Mouse (Mus musculus) embryonic fibroblast, embryonic 13.5 days (primary cell): Measurements from ENCODE around the gene Camta1. TPM values are rescaled to one million over a fixed set of nuclear protein-coding genes. Genes with fewer than 3 reads are reported as not detected.
A peak's percentile ranks its signal among the peaks of the same experiment; 100 is the strongest.

Experiments used
- H3K27ac ChIP-seq: 2 replicates; pipeline ENCODE4 v1.5.1; 2012; ENCODE audit warnings: low read length, control low read depth, inconsistent platforms; ENCODE audit not compliant: insufficient read depth
- H3K4me1 ChIP-seq: 2 replicates; pipeline ENCODE4 v1.6.1; 2011; ENCODE audit warnings: low read length; ENCODE audit not compliant: control insufficient read depth, insufficient read depth
- H3K4me3 ChIP-seq: 2 replicates; pipeline ENCODE4 v1.5.1; 2011; ENCODE audit warnings: mild to moderate bottlenecking, control low read depth, low read length; ENCODE audit not compliant: insufficient read depth
- CTCF ChIP-seq: IDR thresholded peaks from 2 replicates; pipeline ENCODE4 v1.5.1; 2011; ENCODE audit warnings: mild to moderate bottlenecking, control low read depth, low read length, moderate library complexity, borderline replicate concordance; ENCODE audit not compliant: insufficient read depth
- POLR2A ChIP-seq: IDR thresholded peaks from 2 replicates; pipeline ENCODE4 v1.6.1; 2011; ENCODE audit warnings: low read depth, mild to moderate bottlenecking, control low read depth, low read length, moderate library complexity
- polyA plus RNA-seq: library from polyadenylated mRNA; stranded (reverse); fragments of >200 nt; gene quantifications from 2 replicates; pipeline ENCODE4 v1.2.4, GENCODE M21; 2011; ENCODE audit warnings: low read depth; ENCODE audit not compliant: missing spikeins, insufficient read length

The Camta1 gene
- polyA plus RNA-seq, 1 experiment = 53.4 TPM

DNA sequence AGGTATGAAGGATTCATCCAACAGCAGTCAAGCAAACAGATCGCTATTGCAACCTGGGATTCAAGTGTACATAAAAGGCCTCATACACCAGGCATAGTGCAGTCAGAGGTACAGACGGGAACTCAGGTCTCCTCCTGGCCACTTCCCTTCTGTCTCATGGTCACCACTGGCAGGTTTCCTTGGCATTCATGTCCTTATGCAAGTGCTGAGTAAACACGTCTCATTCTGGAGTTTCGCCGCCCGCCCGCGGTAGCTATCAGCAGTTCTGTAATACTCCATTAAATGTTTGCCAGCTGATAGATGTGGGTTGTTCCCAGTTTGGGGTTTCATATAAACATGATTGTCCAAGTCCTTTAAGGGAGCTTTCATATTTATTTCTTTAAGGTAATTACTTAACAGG lies 94.3 kb downstream of the Camta1 start:
- TF ChIP-seq CTCF (no peak), POLR2A (no peak)
- no peaks in the 10 kb centered on the region for H3K4me1 ChIP-seq
- H3K4me3 ChIP-seq = no peak overlapping the region
- H3K27ac ChIP-seq = no peak overlapping the region

DNA sequence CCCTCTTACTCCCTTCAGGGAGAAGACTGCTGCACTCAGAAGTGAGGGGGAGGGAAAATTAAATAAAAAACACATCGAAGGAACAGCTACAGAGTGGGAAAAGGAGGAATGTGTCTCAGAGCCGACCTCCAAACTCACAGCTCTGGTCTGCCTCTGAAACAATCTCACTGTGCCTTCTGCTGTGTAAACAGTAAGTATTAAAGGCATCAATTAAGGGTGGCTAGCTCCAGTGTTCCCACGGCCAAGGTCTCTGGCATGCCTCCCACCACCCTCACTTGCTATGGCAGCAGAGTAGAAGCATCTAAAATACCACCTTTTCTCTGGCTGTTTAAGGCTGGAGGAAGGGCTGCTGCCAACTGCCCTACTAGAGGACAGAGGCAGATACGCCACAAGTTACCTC lies 96.3 kb downstream of the Camta1 start:
- Histone ChIP-seq H3K27ac (no peak overlapping the region), H3K4me3 (no peak overlapping the region), H3K4me1 (no peaks in the 10 kb centered on the region)
- TF ChIP-seq POLR2A (no peak), CTCF (no peak)

DNA sequence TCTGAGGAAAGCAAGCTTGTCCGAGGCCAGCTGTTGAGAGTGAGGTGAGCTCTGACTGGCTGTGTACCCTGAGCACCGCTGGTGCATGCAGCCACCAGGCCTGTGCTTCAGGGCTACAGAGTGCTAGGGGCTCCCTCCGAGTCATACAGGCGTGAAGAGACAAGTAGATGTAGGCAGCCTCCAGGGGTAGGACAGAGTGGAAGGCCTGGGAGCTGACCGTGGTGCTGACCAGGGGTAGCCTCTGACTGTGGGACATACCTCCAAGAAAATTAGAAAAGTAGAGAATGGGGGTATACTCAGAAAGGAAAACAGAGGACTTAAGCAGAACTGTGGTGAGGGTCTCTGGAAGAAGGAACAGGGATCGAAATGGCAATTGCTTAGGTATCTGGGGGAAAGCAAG lies 97.7 kb downstream of the Camta1 start:
- Histone ChIP-seq H3K4me3 (no peak overlapping the region), H3K27ac (no peak overlapping the region), H3K4me1 (no peaks in the 10 kb centered on the region)
- TF ChIP-seq POLR2A (no peak), CTCF (no peak)

DNA sequence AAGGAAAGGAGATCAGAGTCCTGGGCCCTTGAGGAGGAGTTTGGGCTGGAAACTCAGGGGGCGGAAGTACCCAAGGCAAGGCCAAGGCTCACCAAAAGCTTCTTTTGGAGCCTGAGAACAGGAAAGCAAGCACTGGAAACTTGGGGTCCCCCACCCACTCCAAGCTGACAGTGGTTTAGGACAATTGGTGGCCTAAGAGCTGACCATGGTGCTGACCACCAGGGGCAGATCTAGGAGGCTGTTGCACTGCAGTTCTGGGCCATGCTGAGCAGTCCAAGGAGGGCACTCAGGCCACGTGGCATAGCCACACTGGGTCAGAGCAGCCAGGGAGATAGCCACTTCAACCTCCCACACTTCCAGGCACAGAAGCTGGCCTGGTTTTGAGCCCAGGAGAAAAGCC lies 102.6 kb downstream of the Camta1 start:
- Histone ChIP-seq H3K4me1 (no peaks in the 10 kb centered on the region), H3K27ac (no peak overlapping the region), H3K4me3 (no peak overlapping the region)
- TF ChIP-seq CTCF (no peak), POLR2A (no peak)

DNA sequence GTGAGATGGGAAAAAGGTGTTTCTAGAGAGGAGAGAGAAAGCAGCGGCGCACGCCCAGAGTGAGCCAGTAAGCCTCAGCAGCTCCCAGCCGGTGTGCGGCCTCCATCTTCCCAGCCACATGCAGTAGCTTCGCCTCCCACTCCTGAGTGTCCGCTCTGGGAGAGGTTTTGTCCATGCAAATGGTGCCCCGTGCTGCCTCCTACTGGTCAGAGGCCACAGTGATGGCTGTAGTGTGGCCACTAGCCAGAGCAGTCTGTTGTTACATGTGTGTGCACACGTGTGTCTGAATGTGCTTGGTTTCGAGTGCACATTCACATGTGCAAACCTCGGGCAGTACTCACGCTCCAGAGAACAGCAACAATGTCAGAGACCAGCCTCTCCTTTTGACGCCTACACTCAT lies 103.3 kb downstream of the Camta1 start:
- Histone ChIP-seq H3K4me1 (no peaks in the 10 kb centered on the region), H3K4me3 (no peak overlapping the region), H3K27ac (no peak overlapping the region)
- TF ChIP-seq POLR2A = no peak
- TF ChIP-seq CTCF = 0 out of 2 replicates have a peak, but pooled peaks have one; percentile 5

DNA sequence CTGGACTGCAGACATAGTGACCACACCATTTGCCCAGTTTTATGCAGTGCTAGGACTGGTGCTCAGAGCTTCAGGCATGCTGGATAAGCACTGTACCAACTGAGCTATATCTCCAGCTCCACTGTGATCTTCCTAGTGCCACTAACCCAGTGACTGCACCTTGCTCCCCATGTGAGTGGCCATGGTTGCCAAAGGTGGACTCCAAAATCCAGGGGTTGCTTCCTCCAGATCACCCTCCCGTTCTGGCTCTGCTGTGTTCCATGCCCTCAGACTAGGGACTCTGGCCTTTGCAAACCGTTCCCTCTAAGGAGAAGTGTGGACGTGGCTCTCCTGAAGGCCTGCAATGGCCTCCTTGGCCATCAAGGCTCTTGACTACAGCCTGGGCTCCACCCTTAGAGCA lies 104.4 kb downstream of the Camta1 start:
- TF ChIP-seq CTCF (no peak), POLR2A (no peak)

DNA sequence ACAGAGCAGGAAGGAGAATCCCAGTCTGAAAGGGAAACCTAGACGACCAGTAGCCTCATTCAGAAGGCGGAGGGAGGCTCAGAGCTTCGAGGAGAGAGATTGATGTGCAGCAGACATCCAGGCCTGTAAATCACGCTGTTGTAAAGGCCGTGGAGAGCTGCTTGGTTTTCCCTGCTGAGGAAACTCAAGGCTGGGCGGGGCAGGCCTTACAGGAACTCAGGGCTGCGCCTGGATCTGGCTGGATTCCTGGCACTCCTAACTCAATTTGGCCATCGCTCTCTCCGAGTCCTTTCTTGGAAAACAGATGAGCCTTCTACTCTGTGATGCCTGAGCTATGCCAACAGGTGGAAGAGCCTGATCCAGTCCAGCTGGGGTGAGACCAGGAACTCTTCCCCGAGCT lies 105.3 kb downstream of the Camta1 start:
- Histone ChIP-seq H3K27ac (no peak overlapping the region), H3K4me3 (no peak overlapping the region), H3K4me1 (no peaks in the 10 kb centered on the region)
- TF ChIP-seq POLR2A = no peak
- TF ChIP-seq CTCF = no peak

More for the DNA sequence above, 104.4 kb downstream of the Camta1 start:
- Histone ChIP-seq H3K4me1 (no peaks in the 10 kb centered on the region), H3K27ac (no peak overlapping the region), H3K4me3 (no peak overlapping the region)

DNA sequence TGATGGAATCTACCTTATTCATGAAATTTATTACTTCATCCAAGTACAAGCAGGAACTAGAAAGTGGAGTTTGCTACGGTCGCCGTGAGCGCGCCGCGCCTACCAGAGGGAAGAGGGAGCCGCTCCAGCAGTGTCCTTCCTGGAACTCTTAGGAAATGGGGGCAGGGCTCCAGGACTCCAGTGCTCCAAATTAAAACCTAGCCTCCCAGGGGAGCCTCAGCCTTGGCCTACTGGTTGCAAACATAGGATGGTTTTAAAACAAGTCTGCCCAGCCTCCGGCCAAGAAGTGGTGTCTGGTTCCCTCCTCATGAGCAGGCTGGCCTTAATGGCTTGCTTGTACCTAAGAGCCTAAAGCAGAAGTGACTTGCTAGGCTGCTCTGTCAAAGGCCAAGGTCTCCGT lies 108.4 kb downstream of the Camta1 start:
- no peak overlapping the region for H3K4me3 ChIP-seq
- TF ChIP-seq CTCF (no peak), POLR2A (no peak)
- H3K4me1 ChIP-seq = no peaks in the 10 kb centered on the region
- H3K27ac ChIP-seq = no peak overlapping the region

DNA sequence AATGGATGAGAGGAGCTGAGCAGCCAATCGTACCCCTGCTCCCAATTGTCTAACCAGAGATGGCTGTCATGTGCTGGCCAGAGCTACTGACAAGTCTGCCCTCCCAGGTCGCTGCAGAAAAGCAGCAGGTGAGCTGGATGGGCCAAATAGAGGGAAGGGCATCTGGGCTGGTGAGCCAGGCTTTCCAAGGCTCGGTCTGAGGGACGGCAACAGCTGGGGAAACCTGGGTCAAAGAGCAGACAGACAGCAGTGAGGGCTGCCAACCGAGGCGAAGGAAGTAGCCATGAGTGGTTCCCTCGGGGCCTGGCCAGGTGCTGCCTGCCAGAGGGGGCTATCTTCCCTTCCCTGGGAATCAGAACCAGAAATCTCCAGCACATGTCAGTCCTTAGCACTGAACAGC lies 109.1 kb downstream of the Camta1 start:
- Histone ChIP-seq H3K4me3 (no peak overlapping the region), H3K4me1 (no peaks in the 10 kb centered on the region), H3K27ac (no peak overlapping the region)
- TF ChIP-seq POLR2A = no peak
- TF ChIP-seq CTCF = no peak

DNA sequence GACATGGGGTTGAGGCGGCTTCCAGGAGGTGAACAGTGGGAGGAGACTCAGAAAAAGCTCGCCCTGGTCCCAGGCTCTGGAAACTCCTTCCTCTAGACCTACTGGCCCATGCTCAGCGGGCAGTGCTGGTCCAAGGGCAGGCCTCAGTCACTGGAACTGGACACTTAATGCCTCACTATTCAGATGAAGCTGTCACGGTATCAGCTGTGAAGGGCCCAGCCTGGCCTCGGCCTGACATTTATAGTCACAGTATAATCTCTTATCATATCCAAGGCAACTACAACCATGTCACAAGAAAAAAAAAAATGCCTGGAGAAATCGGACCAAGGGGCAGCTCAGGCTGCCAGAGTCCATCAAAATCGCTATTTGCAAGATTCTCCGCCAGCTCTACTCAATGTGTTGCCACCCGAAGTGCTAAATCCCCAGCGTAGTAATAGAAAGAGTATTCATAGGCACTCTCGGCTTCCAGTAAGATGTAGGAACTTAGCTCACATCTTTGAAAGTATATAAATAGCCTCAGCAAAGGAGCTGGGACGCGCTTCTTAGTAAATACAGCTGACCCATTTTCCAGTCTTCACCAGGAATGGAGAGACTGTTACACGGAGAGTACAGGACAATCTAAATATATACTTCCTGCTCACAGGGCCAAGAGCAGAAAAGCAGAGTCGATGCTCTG lies 110.3 kb downstream of the Camta1 start:
- no peaks in the 10 kb centered on the region for H3K4me1 ChIP-seq
- TF ChIP-seq CTCF = no peak
- no peak overlapping the region for H3K4me3 ChIP-seq
- H3K27ac ChIP-seq = no peak overlapping the region

DNA sequence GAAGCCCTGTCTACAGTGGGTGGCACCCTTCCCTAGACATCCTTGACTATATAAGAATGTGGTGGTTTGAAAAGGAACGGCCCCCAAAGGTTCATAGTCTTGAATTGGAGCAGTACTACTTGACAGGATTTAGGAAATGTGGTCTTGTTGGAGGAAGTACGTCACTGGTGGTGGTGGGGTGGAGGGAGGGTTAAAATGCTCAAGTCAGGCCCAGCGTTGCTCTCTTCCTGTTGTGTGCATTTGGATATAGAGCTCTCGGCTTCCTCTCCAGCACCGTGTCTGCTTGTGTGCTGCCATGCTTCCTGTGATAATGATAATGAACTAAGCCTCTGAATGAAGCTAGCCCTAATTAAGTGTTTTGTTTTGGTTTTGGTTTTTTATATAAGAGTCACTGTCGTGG lies 114.0 kb downstream of the Camta1 start:
- Histone ChIP-seq H3K4me3 (no peak overlapping the region), H3K4me1 (no peaks in the 10 kb centered on the region), H3K27ac (no peak overlapping the region)
- TF ChIP-seq POLR2A = no peak
- TF ChIP-seq CTCF = no peak
